Mouse (Mus musculus): ENCODE measurements around the gene Hip1r. TPM values are rescaled to one million over a fixed set of nuclear protein-coding genes. Genes with fewer than 3 reads are reported as not detected.

Hip1r gene
- polyA plus RNA-seq, 1 experiment: 53.6 TPM

DNA sequence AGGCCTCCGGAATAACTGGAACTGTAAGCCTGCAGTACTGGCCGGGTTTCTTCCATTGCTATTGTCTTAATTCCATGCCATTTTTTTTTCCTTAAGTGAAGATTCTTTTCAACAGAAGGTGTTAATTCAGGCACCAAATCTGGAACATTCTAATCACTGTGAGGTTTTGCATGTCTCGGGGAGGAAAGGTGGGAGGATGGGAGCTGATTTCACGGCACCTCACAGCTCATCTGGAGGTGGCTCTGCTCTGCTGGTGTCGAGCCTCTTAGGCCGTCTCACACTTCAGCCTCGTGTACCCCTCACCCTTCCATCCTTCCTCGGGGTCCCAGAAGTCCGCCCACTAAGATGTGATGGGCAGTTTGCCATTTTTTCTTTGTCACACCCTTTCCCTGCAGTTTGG, 67.7 kb downstream of the Hip1r start:
- 75% methylated on average over 9 of the region's 9 CpGs for WGBS
- TF ChIP-seq POLR2A (IDR thresholded peaks at IDR 0.05; ENCODE audit: borderline replicate concordance, control insufficient read depth, low read depth, low read length): no peak
- no peak for TF ChIP-seq CTCF (IDR thresholded peaks at IDR 0.05; ENCODE audit: control insufficient read depth, insufficient read depth, low read length)
- Histone ChIP-seq H3K27ac (ENCODE audit: control insufficient read depth, insufficient read depth, low read depth, low read length, poor library complexity) (no peak overlapping the region), H3K4me1 (ENCODE audit: control insufficient read depth, insufficient read depth, low read length) (peaks cover 2% of the 10 kb centered on the region; the same call in 1 of the 2 replicates), H3K4me3 (replicated peaks; ENCODE audit: control insufficient read depth, low read depth, low read length) (no peak overlapping the region)

- WGBS: 79% methylated on average over 10 of the region's 10 CpGs
- Histone ChIP-seq H3K4me1 (ENCODE audit: control insufficient read depth, insufficient read depth, low read length) (peaks cover 5% of the 10 kb centered on the region), H3K4me3 (replicated peaks; ENCODE audit: control insufficient read depth, low read depth, low read length) (no peak overlapping the region), H3K27ac (ENCODE audit: control insufficient read depth, insufficient read depth, low read depth, low read length, poor library complexity) (no peak overlapping the region)
- TF ChIP-seq POLR2A (IDR thresholded peaks at IDR 0.05; ENCODE audit: borderline replicate concordance, control insufficient read depth, low read depth, low read length) (no peak), CTCF (IDR thresholded peaks at IDR 0.05; ENCODE audit: control insufficient read depth, insufficient read depth, low read length) (no peak)
Observed at GRCm38 (mm10) chr5:124043212-124043978, 70.0 kb downstream of the Hip1r start.

- H3K4me1 ChIP-seq (ENCODE audit: control insufficient read depth, insufficient read depth, low read length): peaks cover 5% of the 10 kb centered on the region
- no peak overlapping the region for H3K4me3 ChIP-seq (replicated peaks; ENCODE audit: control insufficient read depth, low read depth, low read length)
- TF ChIP-seq POLR2A (IDR thresholded peaks at IDR 0.05; ENCODE audit: borderline replicate concordance, control insufficient read depth, low read depth, low read length): no peak
- no peak for TF ChIP-seq CTCF (IDR thresholded peaks at IDR 0.05; ENCODE audit: control insufficient read depth, insufficient read depth, low read length)
- 92% methylated on average over 5 of the region's 5 CpGs for WGBS
- no peak overlapping the region for H3K27ac ChIP-seq (ENCODE audit: control insufficient read depth, insufficient read depth, low read depth, low read length, poor library complexity)
Observed at GRCm38 (mm10) chr5:124043999-124044398, 70.6 kb downstream of the Hip1r start.

DNA sequence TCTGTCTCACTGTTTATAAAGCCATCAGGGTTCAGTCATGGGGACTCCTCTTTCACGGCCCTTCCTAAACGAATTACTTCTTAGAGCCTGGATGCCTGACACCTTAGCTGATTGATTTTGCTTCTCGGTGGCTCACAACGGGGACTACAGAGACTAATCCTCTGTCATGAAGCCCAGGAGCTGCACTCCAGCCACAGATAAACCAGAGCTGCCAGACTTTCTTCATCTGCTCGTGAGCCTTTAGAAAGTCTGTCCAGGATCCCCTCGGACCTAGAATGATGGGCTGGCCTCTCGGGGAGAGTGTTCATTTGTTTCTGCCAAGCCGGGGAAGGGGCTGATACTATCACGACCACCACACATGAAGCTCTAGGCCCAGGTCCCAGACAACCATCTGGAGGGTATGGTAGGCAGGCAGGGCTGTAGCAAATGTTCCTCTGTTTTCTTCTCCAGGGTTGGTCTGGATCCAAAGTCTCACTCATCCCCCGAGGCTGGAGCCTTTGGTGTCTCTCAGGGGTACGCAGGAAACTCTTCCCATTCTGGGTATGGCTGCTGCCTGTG, 72.1 kb downstream of the Hip1r start:
- Histone ChIP-seq H3K4me3 (replicated peaks; ENCODE audit: control insufficient read depth, low read depth, low read length) (no peak overlapping the region), H3K27ac (ENCODE audit: control insufficient read depth, insufficient read depth, low read depth, low read length, poor library complexity) (no peak overlapping the region), H3K4me1 (ENCODE audit: control insufficient read depth, insufficient read depth, low read length) (peaks cover 15% of the 10 kb centered on the region)
- TF ChIP-seq CTCF (IDR thresholded peaks at IDR 0.05; ENCODE audit: control insufficient read depth, insufficient read depth, low read length) (no peak), POLR2A (IDR thresholded peaks at IDR 0.05; ENCODE audit: borderline replicate concordance, control insufficient read depth, low read depth, low read length) (no peak)
- WGBS: 71% methylated on average over 11 of the region's 11 CpGs

DNA sequence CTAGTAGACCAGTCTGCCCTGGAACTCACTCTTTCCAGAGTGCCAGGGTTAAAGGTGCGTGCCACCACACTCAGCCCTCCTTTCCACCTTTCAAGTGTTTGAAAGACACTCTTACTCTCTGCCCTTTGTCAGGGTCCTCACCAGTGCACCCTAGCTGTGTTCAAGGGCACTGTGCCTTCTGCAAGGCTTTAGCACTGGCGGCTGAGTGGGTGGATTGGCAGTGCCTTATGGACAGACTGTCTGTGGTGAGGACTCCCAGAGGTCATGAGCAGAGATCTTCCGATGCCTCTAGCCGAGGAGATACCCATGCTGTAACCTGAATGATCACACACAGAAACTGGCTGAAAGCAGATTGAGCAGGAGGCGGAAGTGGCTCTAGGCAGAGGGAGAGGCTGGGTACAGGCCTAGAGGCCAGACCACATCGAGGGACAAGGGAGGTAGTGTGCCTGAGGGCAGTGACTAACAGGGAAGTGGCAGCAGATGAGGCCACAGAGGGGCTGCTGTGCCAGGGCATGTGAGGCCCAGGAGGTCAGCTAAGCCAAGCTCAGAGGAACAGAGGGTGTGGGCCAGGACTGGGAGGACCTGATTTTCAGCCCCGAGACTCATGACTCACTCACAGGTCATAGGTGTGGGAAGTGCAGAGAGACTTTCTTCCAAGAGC, 73.4 kb downstream of the Hip1r start:
- 32% methylated on average over 7 of the region's 7 CpGs for WGBS

GRCm38 (mm10) chr5:124049249-124050045, 76.0 kb downstream of the Hip1r start:
- 60% methylated on average over 15 of the region's 15 CpGs for WGBS
- TF ChIP-seq CTCF (IDR thresholded peaks at IDR 0.05; ENCODE audit: control insufficient read depth, insufficient read depth, low read length) (no peak), POLR2A (IDR thresholded peaks at IDR 0.05; ENCODE audit: borderline replicate concordance, control insufficient read depth, low read depth, low read length) (no peak)
- H3K4me3 ChIP-seq (replicated peaks; ENCODE audit: control insufficient read depth, low read depth, low read length): peak overlapping the region; percentile 24

More for the DNA sequence above, 73.4 kb downstream of the Hip1r start:
- no peak for TF ChIP-seq CTCF (IDR thresholded peaks at IDR 0.05; ENCODE audit: control insufficient read depth, insufficient read depth, low read length)
- TF ChIP-seq POLR2A (IDR thresholded peaks at IDR 0.05; ENCODE audit: borderline replicate concordance, control insufficient read depth, low read depth, low read length): no peak
- H3K4me3 ChIP-seq (replicated peaks; ENCODE audit: control insufficient read depth, low read depth, low read length): no peak overlapping the region
- peak overlapping the region; percentile 71 for H3K27ac ChIP-seq (ENCODE audit: control insufficient read depth, insufficient read depth, low read depth, low read length, poor library complexity)
- H3K4me1 ChIP-seq (ENCODE audit: control insufficient read depth, insufficient read depth, low read length): peaks cover 18% of the 10 kb centered on the region

GRCm38 (mm10) chr5:124050095-124051050, 76.9 kb downstream of the Hip1r start:
- H3K4me3 ChIP-seq (replicated peaks; ENCODE audit: control insufficient read depth, low read depth, low read length): peak overlapping the region; percentile 24
- peaks cover 19% of the 10 kb centered on the region for H3K4me1 ChIP-seq (ENCODE audit: control insufficient read depth, insufficient read depth, low read length)
- TF ChIP-seq POLR2A (IDR thresholded peaks at IDR 0.05; ENCODE audit: borderline replicate concordance, control insufficient read depth, low read depth, low read length) (peak; percentile 32; the same call in 1 of the 2 replicates), CTCF (IDR thresholded peaks at IDR 0.05; ENCODE audit: control insufficient read depth, insufficient read depth, low read length) (no peak)
- H3K27ac ChIP-seq (ENCODE audit: control insufficient read depth, insufficient read depth, low read depth, low read length, poor library complexity): peak overlapping the region; percentile 92
- 7% methylated on average over 14 of the region's 14 CpGs for WGBS

More at GRCm38 (mm10) chr5:124049249-124050045, 76.0 kb downstream of the Hip1r start:
- Histone ChIP-seq H3K27ac (ENCODE audit: control insufficient read depth, insufficient read depth, low read depth, low read length, poor library complexity) (peak overlapping the region; percentile 92), H3K4me1 (ENCODE audit: control insufficient read depth, insufficient read depth, low read length) (peaks cover 19% of the 10 kb centered on the region)

Measured in bone marrow, adult 2 months (tissue).